Mouse (Mus musculus): ENCODE measurements at regions not wholly inside any gene's neighbourhood (a gene's known extent, or its start where the extent isn't known, plus 50 kb on each side); places are given as distances from the start of the nearest gene placed in this dataset.

DNA sequence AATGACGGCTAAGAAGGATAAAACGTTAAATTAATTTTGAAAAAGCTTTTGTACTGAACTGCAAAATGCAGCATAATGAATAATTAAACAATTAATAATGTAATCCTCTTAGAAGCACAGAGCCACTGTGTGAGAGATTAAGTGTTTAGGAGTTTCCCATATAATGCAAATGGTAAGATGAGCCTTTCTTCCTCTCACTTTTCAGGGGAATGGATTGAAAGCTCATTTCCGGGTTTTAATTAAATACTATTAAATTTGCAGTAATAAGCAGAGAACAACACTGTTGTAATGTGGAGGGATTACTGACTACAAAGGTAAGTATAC, 1077.5 kb downstream of the Diaph3 start:
- TF ChIP-seq GATA1 (IDR thresholded peaks at IDR 0.05; ENCODE audit: borderline replicate concordance, low read length) (no peak), FLI1 (IDR thresholded peaks at IDR 0.05; ENCODE audit: low read length) (no peak)
